Mouse (Mus musculus): ENCODE measurements around the gene Sdc3. TPM values are rescaled to one million over a fixed set of nuclear protein-coding genes. Genes with fewer than 3 reads are reported as not detected.

Gene Sdc3
- polyA plus RNA-seq, 1 experiment from 2014 or later = 10.4 TPM

- H3K27me3 ChIP-seq (replicated peaks; ENCODE audit: insufficient read depth, low read length) = no peaks in the 10 kb centered on the region
- no peaks in the 10 kb centered on the region for H3K36me3 ChIP-seq (ENCODE audit: insufficient read depth, low read length)
- no peak overlapping the region for H3K27ac ChIP-seq (ENCODE audit: low read length)
- ATAC-seq (no peak), DNase-seq (ENCODE audit: low spot score) (no peak)
- no peak overlapping the region for H3K9ac ChIP-seq (replicated peaks; ENCODE audit: low read depth)
- no peak overlapping the region for H3K4me2 ChIP-seq (replicated peaks; ENCODE audit: low read depth, low read length)
- WGBS = 37% methylated on average over 5 of the region's 5 CpGs
- no peaks in the 10 kb centered on the region for H3K9me3 ChIP-seq (ENCODE audit: low read length)
- H3K4me3 ChIP-seq (ENCODE audit: low read depth, low read length) = no peak overlapping the region
- TF ChIP-seq CTCF (IDR thresholded peaks at IDR 0.05) (peak; percentile 38), EP300 (IDR thresholded peaks at IDR 0.05) (no peak)
- H3K4me1 ChIP-seq (ENCODE audit: insufficient read depth, low read depth, low read length) = no peaks in the 10 kb centered on the region
Measured at GRCm38 (mm10) chr4:130868803-130869202, 76.5 kb downstream of the Sdc3 start.

- H3K27me3 ChIP-seq (replicated peaks; ENCODE audit: insufficient read depth, low read length) = no peaks in the 10 kb centered on the region
- H3K27ac ChIP-seq (ENCODE audit: low read length) = no peak overlapping the region
- H3K9ac ChIP-seq (replicated peaks; ENCODE audit: low read depth) = no peak overlapping the region
- no peak for TF ChIP-seq EP300 (IDR thresholded peaks at IDR 0.05)
- no peak for TF ChIP-seq CTCF (IDR thresholded peaks at IDR 0.05)
- H3K4me2 ChIP-seq (replicated peaks; ENCODE audit: low read depth, low read length) = no peak overlapping the region
- WGBS = 57% methylated on average over 11 of the region's 11 CpGs
- ATAC-seq (no peak), DNase-seq (ENCODE audit: low spot score) (no peak)
- peaks cover 3% of the 10 kb centered on the region; the same call in 1 of the 2 replicates for H3K4me1 ChIP-seq (ENCODE audit: insufficient read depth, low read depth, low read length)
- H3K4me3 ChIP-seq (ENCODE audit: low read depth, low read length) = no peak overlapping the region
- H3K9me3 ChIP-seq (ENCODE audit: low read length) = no peaks in the 10 kb centered on the region
- no peaks in the 10 kb centered on the region for H3K36me3 ChIP-seq (ENCODE audit: insufficient read depth, low read length)
Measured at GRCm38 (mm10) chr4:130872414-130872813, 80.1 kb downstream of the Sdc3 start.

GRCm38 (mm10) chr4:130873440-130873839 is 81.1 kb downstream of the Sdc3 start:
- Histone ChIP-seq H3K4me1 (ENCODE audit: insufficient read depth, low read depth, low read length) (peaks cover 3% of the 10 kb centered on the region; the same call in 1 of the 2 replicates), H3K4me2 (replicated peaks; ENCODE audit: low read depth, low read length) (no peak overlapping the region), H3K9me3 (ENCODE audit: low read length) (no peaks in the 10 kb centered on the region), H3K9ac (replicated peaks; ENCODE audit: low read depth) (no peak overlapping the region), H3K36me3 (ENCODE audit: insufficient read depth, low read length) (no peaks in the 10 kb centered on the region), H3K27me3 (replicated peaks; ENCODE audit: insufficient read depth, low read length) (no peaks in the 10 kb centered on the region), H3K27ac (ENCODE audit: low read length) (no peak overlapping the region), H3K4me3 (ENCODE audit: low read depth, low read length) (no peak overlapping the region)
- TF ChIP-seq CTCF (IDR thresholded peaks at IDR 0.05) (peak; percentile 37), EP300 (IDR thresholded peaks at IDR 0.05) (no peak)
- DNase-seq (ENCODE audit: low spot score) = no peak
- ATAC-seq = no peak
- 78% methylated on average over 5 of the region's 5 CpGs for WGBS

- Histone ChIP-seq H3K4me2 (replicated peaks; ENCODE audit: low read depth, low read length) (no peak overlapping the region), H3K4me1 (ENCODE audit: insufficient read depth, low read depth, low read length) (peaks cover 3% of the 10 kb centered on the region; the same call in 1 of the 2 replicates), H3K4me3 (ENCODE audit: low read depth, low read length) (no peak overlapping the region), H3K27me3 (replicated peaks; ENCODE audit: insufficient read depth, low read length) (no peaks in the 10 kb centered on the region), H3K9me3 (ENCODE audit: low read length) (no peaks in the 10 kb centered on the region), H3K27ac (ENCODE audit: low read length) (no peak overlapping the region), H3K36me3 (ENCODE audit: insufficient read depth, low read length) (no peaks in the 10 kb centered on the region), H3K9ac (replicated peaks; ENCODE audit: low read depth) (no peak overlapping the region)
- ATAC-seq (peak; percentile 61), DNase-seq (ENCODE audit: low spot score) (peak; percentile 86)
- WGBS = 14% methylated on average over 10 of the region's 10 CpGs
- no peak for TF ChIP-seq CTCF (IDR thresholded peaks at IDR 0.05)
- TF ChIP-seq EP300 (IDR thresholded peaks at IDR 0.05) = no peak
Measured at GRCm38 (mm10) chr4:130874601-130875000, 82.3 kb downstream of the Sdc3 start.

Other genes with a start within 250 kb of the Sdc3 start
- 0.13 and 0.33 TPM in 2 replicates for gene Nkain1, start 218.4 kb upstream of the Sdc3 start, polyA plus RNA-seq (2015; fragmentation: Nextera tagmentation; extraction: Ambion mirVana)
- 37.8 and 45.3 TPM in 2 replicates for gene Pum1, start 129.2 kb upstream of the Sdc3 start, polyA plus RNA-seq (2015; fragmentation: Nextera tagmentation; extraction: Ambion mirVana)
- gene Laptm5, start 120.6 kb downstream of the Sdc3 start, polyA plus RNA-seq (2015; fragmentation: Nextera tagmentation; extraction: Ambion mirVana) = 88.8 and 98.8 TPM in 2 replicates
- not detected in 2 replicates for gene Matn1, start 151.8 kb downstream of the Sdc3 start, polyA plus RNA-seq (2015; fragmentation: Nextera tagmentation; extraction: Ambion mirVana)

All from lung, postnatal 0 days (tissue).